Mouse (Mus musculus): ENCODE measurements around the gene Sorcs1. TPM values are rescaled to one million over a fixed set of nuclear protein-coding genes. Genes with fewer than 3 reads are reported as not detected.

Sorcs1 gene
- polyA plus RNA-seq, 1 experiment, result 0.01 TPM

GRCm38 (mm10) chr19:50603380-50603779 is 75.1 kb downstream of the Sorcs1 start:
- H3K79me3 ChIP-seq (ENCODE audit: low read depth), result no peaks in the 10 kb centered on the region
- no peaks in the 10 kb centered on the region for H3K27me3 ChIP-seq (ENCODE audit: control insufficient read depth, insufficient read depth, insufficient read length)
- no peaks in the 10 kb centered on the region for H3K36me3 ChIP-seq (ENCODE audit: control insufficient read depth, insufficient read depth)
- no peak overlapping the region for H3K4me3 ChIP-seq (ENCODE audit: insufficient read depth, poor library complexity, severe bottlenecking)
- H3K79me2 ChIP-seq (ENCODE audit: control insufficient read depth, insufficient read depth), result no peaks in the 10 kb centered on the region
- no peak overlapping the region for H3ac ChIP-seq (ENCODE audit: control insufficient read depth, insufficient read length, low read depth)
- TF ChIP-seq USF1 (IDR thresholded peaks at IDR 0.05; ENCODE audit: low read depth) (no peak), CTCF (IDR thresholded peaks at IDR 0.05; ENCODE audit: control insufficient read depth, insufficient read depth, insufficient read length) (no peak), MYOG (IDR thresholded peaks at IDR 0.05; ENCODE audit: control insufficient read depth, extremely low read depth, insufficient read length) (no peak), MYOD1 (IDR thresholded peaks at IDR 0.05; ENCODE audit: control insufficient read depth, insufficient read length, low read depth) (no peak), FOSL1 (IDR thresholded peaks at IDR 0.05; ENCODE audit: insufficient read depth, low read length, poor library complexity, severe bottlenecking) (no peak), MAX (IDR thresholded peaks at IDR 0.05) (no peak), CEBPB (IDR thresholded peaks at IDR 0.05; ENCODE audit: low read depth) (no peak)

GRCm38 (mm10) chr19:50597300-50597699 is 81.1 kb downstream of the Sorcs1 start:
- H3K4me3 ChIP-seq (ENCODE audit: insufficient read depth, poor library complexity, severe bottlenecking), result no peak overlapping the region
- TF ChIP-seq MYOG (IDR thresholded peaks at IDR 0.05; ENCODE audit: control insufficient read depth, extremely low read depth, insufficient read length) (no peak), MYOD1 (IDR thresholded peaks at IDR 0.05; ENCODE audit: control insufficient read depth, insufficient read length, low read depth) (no peak), CTCF (IDR thresholded peaks at IDR 0.05; ENCODE audit: control insufficient read depth, insufficient read depth, insufficient read length) (no peak), USF1 (IDR thresholded peaks at IDR 0.05; ENCODE audit: low read depth) (no peak), FOSL1 (IDR thresholded peaks at IDR 0.05; ENCODE audit: insufficient read depth, low read length, poor library complexity, severe bottlenecking) (no peak), MAX (IDR thresholded peaks at IDR 0.05) (no peak), CEBPB (IDR thresholded peaks at IDR 0.05; ENCODE audit: low read depth) (no peak)
- no peaks in the 10 kb centered on the region for H3K36me3 ChIP-seq (ENCODE audit: control insufficient read depth, insufficient read depth)
- H3K79me2 ChIP-seq (ENCODE audit: control insufficient read depth, insufficient read depth), result no peaks in the 10 kb centered on the region
- no peaks in the 10 kb centered on the region for H3K27me3 ChIP-seq (ENCODE audit: control insufficient read depth, insufficient read depth, insufficient read length)
- H3ac ChIP-seq (ENCODE audit: control insufficient read depth, insufficient read length, low read depth), result no peak overlapping the region
- H3K79me3 ChIP-seq (ENCODE audit: low read depth), result no peaks in the 10 kb centered on the region

- Histone ChIP-seq H3K27me3 (ENCODE audit: control insufficient read depth, insufficient read depth, insufficient read length) (no peaks in the 10 kb centered on the region), H3K79me2 (ENCODE audit: control insufficient read depth, insufficient read depth) (no peaks in the 10 kb centered on the region), H3K79me3 (ENCODE audit: low read depth) (no peaks in the 10 kb centered on the region), H3K4me3 (ENCODE audit: insufficient read depth, poor library complexity, severe bottlenecking) (no peak overlapping the region), H3ac (ENCODE audit: control insufficient read depth, insufficient read length, low read depth) (no peak overlapping the region), H3K36me3 (ENCODE audit: control insufficient read depth, insufficient read depth) (no peaks in the 10 kb centered on the region)
- TF ChIP-seq MYOG (IDR thresholded peaks at IDR 0.05; ENCODE audit: control insufficient read depth, extremely low read depth, insufficient read length) (no peak), MAX (IDR thresholded peaks at IDR 0.05) (no peak), MYOD1 (IDR thresholded peaks at IDR 0.05; ENCODE audit: control insufficient read depth, insufficient read length, low read depth) (no peak), CEBPB (IDR thresholded peaks at IDR 0.05; ENCODE audit: low read depth) (no peak), USF1 (IDR thresholded peaks at IDR 0.05; ENCODE audit: low read depth) (no peak)
Observed at GRCm38 (mm10) chr19:50586182-50586581, 92.3 kb downstream of the Sorcs1 start.

DNA sequence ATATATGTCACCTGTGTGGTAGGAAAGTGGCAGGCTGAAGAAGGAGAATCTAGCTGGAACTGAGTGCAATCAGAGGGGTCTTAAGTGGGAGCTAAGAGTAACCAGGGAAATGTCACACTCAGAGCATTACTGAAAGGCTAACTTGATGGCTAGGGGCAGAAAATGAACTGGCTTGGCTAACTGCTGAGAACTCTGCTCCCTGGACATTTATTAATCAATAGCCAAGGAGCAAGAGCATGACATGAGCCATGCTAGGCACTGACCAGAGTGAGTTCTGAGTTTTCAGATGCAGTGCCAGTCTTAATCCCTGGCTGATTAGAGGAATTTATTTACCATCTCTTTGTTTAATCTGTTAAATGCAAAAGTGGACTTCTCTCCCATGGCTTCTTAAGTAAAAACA is 95.5 kb downstream of the Sorcs1 start:
- Histone ChIP-seq H3K27me3 (ENCODE audit: control insufficient read depth, insufficient read depth, insufficient read length) (no peaks in the 10 kb centered on the region), H3K4me3 (ENCODE audit: insufficient read depth, poor library complexity, severe bottlenecking) (no peak overlapping the region), H3ac (ENCODE audit: control insufficient read depth, insufficient read length, low read depth) (no peak overlapping the region), H3K79me2 (ENCODE audit: control insufficient read depth, insufficient read depth) (no peaks in the 10 kb centered on the region), H3K36me3 (ENCODE audit: control insufficient read depth, insufficient read depth) (no peaks in the 10 kb centered on the region), H3K79me3 (ENCODE audit: low read depth) (no peaks in the 10 kb centered on the region)
- TF ChIP-seq MYOD1 (IDR thresholded peaks at IDR 0.05; ENCODE audit: control insufficient read depth, insufficient read length, low read depth) (no peak), CEBPB (IDR thresholded peaks at IDR 0.05; ENCODE audit: low read depth) (no peak), MYOG (IDR thresholded peaks at IDR 0.05; ENCODE audit: control insufficient read depth, extremely low read depth, insufficient read length) (no peak), CTCF (IDR thresholded peaks at IDR 0.05; ENCODE audit: control insufficient read depth, insufficient read depth, insufficient read length) (no peak), FOSL1 (IDR thresholded peaks at IDR 0.05; ENCODE audit: insufficient read depth, low read length, poor library complexity, severe bottlenecking) (no peak), MAX (IDR thresholded peaks at IDR 0.05) (no peak), USF1 (IDR thresholded peaks at IDR 0.05; ENCODE audit: low read depth) (no peak)

GRCm38 (mm10) chr19:50569669-50570195 is 108.7 kb downstream of the Sorcs1 start:
- no peaks in the 10 kb centered on the region for H3K79me3 ChIP-seq (ENCODE audit: low read depth)
- TF ChIP-seq MAX (IDR thresholded peaks at IDR 0.05) (no peak), USF1 (IDR thresholded peaks at IDR 0.05; ENCODE audit: low read depth) (no peak), FOSL1 (IDR thresholded peaks at IDR 0.05; ENCODE audit: insufficient read depth, low read length, poor library complexity, severe bottlenecking) (no peak), CTCF (IDR thresholded peaks at IDR 0.05; ENCODE audit: control insufficient read depth, insufficient read depth, insufficient read length) (no peak), CEBPB (IDR thresholded peaks at IDR 0.05; ENCODE audit: low read depth) (no peak), MYOG (IDR thresholded peaks at IDR 0.05; ENCODE audit: control insufficient read depth, extremely low read depth, insufficient read length) (no peak), MYOD1 (IDR thresholded peaks at IDR 0.05; ENCODE audit: control insufficient read depth, insufficient read length, low read depth) (no peak)
- no peaks in the 10 kb centered on the region for H3K36me3 ChIP-seq (ENCODE audit: control insufficient read depth, insufficient read depth)
- H3K4me3 ChIP-seq (ENCODE audit: insufficient read depth, poor library complexity, severe bottlenecking), result no peak overlapping the region
- H3K27me3 ChIP-seq (ENCODE audit: control insufficient read depth, insufficient read depth, insufficient read length), result no peaks in the 10 kb centered on the region
- H3ac ChIP-seq (ENCODE audit: control insufficient read depth, insufficient read length, low read depth), result no peak overlapping the region
- no peaks in the 10 kb centered on the region for H3K79me2 ChIP-seq (ENCODE audit: control insufficient read depth, insufficient read depth)

DNA sequence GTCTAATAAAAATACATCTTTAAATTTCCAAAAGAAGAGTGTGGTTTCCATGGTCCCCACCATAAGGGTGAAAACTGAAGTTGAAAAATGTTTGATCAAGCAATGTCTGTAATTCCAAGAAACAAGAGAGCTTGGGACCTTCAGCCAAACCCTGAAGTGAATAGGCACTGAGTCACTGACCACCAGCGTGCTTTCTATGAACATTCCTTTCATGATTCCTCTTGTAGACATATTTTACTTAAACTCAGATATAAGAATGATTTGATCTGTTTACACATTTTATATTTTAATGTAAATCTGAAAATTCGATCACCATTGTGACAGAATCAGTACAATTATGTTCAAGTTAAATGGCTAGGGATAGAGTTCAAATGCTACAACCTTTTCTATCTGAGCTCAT is 112.1 kb downstream of the Sorcs1 start:
- Histone ChIP-seq H3K4me3 (ENCODE audit: insufficient read depth, poor library complexity, severe bottlenecking) (no peak overlapping the region), H3ac (ENCODE audit: control insufficient read depth, insufficient read length, low read depth) (no peak overlapping the region), H3K79me3 (ENCODE audit: low read depth) (no peaks in the 10 kb centered on the region), H3K27me3 (ENCODE audit: control insufficient read depth, insufficient read depth, insufficient read length) (no peaks in the 10 kb centered on the region), H3K79me2 (ENCODE audit: control insufficient read depth, insufficient read depth) (no peaks in the 10 kb centered on the region), H3K36me3 (ENCODE audit: control insufficient read depth, insufficient read depth) (no peaks in the 10 kb centered on the region)
- TF ChIP-seq CEBPB (IDR thresholded peaks at IDR 0.05; ENCODE audit: low read depth) (no peak), FOSL1 (IDR thresholded peaks at IDR 0.05; ENCODE audit: insufficient read depth, low read length, poor library complexity, severe bottlenecking) (peak; percentile 71), MYOG (IDR thresholded peaks at IDR 0.05; ENCODE audit: control insufficient read depth, extremely low read depth, insufficient read length) (no peak), MYOD1 (IDR thresholded peaks at IDR 0.05; ENCODE audit: control insufficient read depth, insufficient read length, low read depth) (no peak), USF1 (IDR thresholded peaks at IDR 0.05; ENCODE audit: low read depth) (no peak), MAX (IDR thresholded peaks at IDR 0.05) (no peak), CTCF (IDR thresholded peaks at IDR 0.05; ENCODE audit: control insufficient read depth, insufficient read depth, insufficient read length) (no peak)

Data from C2C12 (cell line).